Mouse (Mus musculus): Measurements from ENCODE around the gene Cfap65.

Gene Cfap65

DNA sequence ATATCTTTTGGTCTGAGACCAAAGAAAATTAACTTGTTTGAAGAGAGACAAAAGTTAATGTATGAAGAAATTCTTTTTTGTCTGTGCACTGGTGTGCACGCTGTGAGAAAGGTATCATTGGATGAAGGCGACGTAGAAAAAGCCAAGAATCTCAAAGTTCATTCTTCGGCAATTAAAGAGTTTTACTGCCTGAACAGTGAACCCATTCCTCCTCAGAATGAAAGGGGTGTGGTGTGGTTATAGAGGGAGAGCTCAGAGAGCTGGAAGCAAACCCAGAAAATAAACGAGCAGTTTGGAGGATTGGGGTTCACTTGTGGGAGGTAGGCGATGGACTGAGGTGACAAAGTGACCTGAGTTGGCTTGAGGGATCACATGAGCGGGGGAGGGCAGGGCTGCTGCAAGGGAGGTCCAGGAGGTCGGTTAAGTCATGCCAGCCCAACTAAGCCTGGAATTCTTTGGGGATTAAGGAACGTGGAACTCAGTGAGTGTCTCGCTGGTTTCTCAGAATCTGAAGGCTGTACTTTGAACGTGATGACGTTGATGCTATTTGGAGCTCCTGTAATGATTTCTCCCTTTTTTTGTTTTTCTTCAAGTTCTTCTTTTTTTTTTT, 927 bp upstream of the Cfap65 start:
- no peak for DNase-seq

DNA sequence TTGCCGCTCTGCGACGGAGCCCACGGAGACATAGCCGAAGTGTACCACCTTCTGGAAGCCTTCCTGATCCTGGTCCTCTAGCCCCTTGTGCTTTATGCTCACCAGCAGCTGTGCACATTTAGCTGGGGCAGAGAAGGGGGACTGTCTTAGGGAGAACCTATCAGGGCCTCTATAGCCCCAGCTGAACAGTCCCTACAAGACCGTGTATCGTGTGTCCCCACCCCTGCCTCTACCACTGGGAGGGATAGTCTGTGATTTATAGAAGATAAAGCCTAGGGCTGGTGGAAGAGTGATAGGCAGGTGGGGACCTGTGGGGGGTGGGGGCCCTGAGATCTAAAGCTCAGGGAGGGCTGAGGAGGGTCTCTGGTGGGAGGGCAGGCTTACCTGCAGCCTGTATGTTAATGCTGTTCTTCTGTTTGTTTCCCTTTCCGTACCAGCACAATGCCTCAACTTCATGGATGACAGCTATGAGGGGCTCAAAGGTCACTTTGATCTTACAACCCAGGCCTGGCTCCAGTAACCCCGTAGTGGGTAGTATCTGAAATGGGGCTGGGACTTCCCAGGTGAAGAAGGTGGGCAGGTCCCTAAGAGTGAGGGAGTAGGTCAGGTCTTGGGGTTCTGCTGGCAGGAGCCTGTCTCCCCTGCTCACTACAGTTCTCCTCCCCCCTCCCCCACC, 7.6 kb downstream of the Cfap65 start:
- DNase-seq = no peak

DNA sequence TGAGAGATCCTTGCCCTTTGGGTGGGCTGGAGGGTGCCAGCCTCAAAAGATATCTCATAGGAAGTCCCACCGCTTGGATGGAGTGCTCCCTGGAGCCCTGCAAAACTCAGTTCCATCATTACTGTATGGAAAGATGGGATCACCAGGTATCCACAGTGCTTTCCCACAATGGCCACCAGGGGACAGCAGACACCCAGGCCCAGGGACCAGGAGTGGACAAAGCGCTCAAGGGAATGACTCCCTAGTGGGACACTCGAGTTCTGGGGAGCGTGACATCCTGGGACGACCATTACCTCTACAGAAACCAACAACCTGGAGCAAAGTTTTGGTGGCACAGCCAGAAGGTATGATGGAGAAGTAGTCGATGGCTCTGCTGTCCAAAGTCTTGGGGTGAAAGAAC, 8.7 kb downstream of the Cfap65 start:
- DNase-seq = peak in 1 of 2 experiments; percentile 49

DNA sequence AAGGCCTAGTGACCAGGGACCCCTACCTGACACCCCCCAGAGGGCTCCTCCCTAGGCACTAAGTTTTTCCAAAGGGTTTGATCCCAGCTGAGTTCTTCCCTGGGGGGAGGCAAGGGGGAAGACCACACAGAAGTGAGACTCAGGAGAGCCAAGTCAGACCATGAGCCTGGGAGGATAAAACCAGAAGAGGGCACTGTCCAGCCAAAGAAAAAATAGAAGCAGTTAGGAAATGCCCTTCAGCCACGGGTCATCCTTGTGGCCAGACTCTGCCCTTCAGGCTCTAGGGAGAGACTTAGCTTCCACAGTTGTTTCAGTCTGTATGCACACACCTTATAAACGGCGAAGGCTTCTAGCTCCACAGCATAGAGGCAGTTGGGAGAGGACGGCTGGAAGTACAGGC, 10.9 kb downstream of the Cfap65 start:
- no peak for DNase-seq

DNA sequence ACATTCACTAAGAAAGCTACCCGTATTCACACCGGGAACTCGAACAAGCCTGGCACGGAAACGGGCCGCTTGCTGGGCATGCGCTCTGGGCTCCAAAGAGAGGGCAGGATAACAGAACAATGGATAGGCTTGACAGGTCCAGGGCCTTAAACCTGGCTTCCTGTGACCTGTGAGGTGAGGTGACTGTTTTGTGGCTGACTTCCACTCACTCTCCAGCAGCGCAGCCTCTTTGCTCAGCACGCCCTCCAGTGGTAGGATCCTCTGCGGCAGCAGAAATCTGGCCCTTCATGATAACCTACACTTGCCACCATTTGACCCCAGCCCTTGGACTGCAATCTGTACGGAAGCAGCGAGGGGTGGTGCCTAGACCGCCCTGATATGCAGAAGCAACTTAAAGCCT, 19.7 kb downstream of the Cfap65 start:
- no peak for DNase-seq

DNA sequence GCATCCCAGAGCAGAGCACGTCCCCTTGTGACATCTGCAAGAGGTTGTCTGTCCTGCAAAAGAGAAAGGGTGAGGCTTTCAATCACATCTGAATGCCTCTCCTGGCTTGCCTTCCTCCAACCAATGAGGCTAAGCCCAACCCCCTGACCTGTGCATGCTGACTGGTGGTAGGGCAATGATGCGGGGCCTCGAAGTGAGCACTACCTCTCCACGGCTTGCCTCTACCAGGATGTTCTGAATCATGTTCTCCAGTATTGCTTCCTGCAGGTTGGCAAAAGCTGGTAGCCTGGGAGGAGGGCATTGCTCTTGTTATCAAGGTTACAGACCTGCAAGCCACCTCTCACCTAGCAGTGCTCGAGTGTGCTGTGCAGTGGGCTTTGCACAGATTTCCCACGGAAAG, 33.2 kb downstream of the Cfap65 start:
- no peak for DNase-seq

DNA sequence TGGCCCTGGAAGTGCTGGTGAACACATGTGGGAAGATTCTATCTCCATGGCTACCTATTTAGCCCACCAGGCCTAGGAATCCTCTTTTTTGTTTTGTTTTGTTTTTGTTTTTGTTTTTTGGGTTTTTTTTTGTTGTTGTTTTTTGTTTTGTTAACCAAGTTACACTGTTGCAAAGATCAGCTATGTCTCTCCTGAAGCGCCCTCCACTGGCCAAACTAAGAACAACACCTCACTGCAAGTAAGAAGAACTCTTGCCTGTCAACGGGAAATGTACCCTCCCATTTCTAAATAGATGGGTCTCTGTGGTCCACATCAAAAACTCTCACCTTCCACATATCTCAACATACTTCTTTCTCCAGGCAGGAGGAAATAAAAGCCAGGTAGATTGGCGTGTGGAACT, 33.7 kb downstream of the Cfap65 start:
- DNase-seq = peak; percentile 20 to 47

DNA sequence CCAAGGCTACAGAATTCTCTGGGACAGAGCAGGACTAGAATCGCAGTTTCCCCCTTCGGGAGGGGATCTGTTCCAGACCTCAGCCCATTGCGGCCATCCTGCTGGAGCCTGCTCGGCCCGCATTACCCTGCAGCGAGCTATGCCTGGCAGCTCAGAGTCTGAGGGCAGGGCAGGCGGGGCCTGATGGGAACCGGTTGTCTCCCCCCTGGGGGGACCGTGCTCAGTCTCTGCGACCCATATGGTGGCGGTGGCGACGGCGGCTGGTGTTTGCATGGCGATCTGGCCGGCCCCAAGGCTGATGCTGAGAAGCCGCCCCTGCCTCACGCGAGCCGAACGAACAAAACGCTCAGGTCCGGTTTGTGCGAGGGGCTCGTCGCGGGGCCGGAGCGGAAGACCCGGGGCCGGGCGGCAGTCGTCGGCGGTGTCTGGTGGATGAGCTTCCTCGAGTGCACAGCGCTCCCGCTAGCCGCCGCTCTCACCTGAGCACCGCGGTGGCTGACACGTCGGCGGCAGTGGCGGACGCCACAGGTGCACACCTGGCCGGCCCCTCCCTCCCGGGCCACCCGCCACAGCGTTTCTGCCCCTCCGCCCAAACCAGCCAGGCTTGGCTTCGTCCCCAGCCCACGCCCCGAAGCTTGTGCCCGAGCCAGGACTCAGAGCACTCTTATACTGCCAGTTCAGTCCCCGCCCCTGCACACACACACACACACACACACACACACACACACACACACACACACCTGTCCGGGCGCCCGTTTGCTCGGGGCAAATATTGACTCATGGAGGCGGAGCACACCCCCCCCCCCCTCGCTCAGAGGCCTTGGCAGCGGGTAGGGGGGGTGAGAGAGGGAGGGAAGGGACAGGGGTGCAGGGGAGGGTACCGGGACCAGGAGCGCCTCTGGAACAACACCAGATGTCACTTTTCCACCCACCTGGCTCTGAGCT, 34.8 kb downstream of the Cfap65 start:
- DNase-seq = peak; percentile 76 to 87

DNA sequence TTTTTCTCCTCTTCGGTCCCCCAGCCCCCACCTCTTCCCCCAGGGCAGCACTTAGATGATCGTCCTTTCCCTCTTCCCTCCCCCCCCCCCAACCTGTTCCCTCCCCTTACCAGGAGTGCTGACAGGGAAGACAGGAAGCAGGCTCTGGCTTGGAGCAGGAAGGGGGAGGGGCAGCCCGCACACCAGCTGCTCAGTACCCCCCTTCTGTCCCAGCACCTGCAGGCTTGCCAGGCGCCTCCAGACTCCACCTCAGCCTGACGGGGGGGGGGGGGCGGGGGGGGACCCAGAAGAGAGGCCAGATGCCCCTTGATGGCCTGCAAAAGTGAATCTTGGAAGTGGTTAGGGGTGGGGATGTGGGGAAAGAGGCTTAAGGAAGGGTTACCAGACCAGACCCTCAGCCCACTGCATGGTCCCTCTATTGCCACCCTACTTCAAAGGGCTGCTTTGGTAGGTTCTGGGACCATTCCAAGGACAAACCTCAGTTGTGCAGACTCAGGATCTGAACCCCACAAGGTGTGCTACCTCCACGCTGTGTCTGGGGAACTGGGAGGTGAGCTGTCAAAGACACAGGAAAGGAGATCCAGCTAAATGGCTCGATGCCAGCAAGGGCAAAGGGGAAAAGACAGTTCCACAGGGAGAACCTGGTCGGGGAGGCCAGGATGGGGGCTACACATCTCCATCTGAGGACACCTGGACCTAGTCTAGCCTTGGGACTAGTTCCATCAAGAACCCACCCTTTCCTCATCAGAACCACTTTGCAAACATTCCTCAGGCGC, 36.6 kb downstream of the Cfap65 start:
- DNase-seq = no peak

DNA sequence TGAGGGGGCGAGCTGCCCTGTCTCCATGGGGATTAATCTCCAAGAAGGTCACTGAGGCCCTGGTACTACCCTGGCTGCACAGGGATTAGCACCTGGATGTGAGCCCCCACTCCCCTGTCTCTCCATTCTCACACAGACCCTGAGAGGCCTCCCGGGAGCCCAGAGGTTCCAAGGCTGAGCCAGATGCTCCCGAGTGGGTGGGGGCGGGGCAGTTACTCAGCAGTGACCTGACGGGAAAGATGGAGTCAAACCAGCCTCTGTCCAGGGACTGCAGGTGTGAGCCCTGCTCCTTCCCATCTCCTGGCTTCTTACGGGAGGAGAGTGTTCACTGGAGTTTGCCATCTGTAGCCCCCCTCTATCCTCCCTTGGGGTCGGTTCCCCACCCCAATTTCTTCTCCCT, 37.4 kb downstream of the Cfap65 start:
- no peak for DNase-seq

DNA sequence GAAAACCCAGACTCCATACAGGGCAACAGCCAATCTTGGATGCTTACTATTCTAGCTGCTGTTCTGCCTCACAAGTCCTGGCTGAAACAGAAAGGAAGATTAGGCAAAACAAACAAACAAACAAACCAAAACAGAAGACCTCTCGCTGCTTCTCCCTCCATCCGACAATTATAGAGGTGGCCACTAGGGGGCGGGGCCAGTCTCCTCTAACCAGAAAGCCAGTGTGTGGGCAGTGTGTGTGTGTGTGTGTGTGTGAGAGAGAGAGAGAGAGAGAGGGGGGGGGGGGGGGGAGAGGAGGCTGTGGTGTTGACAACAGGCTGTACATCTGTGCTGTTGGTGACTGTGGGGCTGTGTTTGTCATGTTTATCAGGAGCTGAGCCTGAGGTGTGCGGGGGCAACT, 40.4 kb downstream of the Cfap65 start:
- peak; percentile 47 to 59 for DNase-seq

DNA sequence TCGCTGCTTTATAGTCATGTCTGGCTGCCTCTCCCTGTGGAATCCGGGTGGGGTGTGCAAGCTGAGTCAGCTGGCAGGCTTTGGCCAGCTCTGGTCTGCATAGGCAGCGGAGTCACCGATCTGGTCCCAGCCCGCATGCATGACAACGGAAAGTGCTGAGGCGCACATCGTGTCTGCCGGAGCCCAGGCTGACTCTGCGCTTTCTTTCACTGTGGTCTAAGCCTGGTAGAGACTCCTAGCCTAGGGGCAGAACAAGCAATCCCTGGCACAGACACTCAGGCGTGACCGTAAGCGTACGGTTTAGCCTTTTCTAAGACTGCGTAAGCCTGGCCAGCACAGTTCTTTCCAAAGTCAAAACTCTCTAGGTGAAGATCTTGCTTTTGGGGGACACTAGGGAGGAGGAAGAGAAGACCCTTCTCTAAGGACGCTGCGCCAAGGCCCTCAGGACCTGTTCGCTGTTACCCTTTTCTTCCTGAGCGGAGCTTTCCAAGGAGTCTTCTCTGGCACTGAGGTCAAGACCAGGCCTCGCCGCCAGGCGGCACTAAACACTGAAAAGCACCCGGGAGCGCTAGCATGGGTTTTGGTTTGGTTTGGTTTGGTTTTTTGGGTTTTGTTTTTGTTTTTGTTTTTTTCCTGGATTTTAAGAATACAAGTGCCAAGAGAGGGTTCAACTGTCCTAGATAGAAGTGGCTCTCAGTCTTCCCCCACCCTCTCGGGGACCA, 42.1 kb downstream of the Cfap65 start, which contains the start of gene Cryba2:
Cryba2 (minus strand) TSS at position 10 of the 722 bp plus-strand sequence.
- DNase-seq = peak; percentile 39 to 56

DNA sequence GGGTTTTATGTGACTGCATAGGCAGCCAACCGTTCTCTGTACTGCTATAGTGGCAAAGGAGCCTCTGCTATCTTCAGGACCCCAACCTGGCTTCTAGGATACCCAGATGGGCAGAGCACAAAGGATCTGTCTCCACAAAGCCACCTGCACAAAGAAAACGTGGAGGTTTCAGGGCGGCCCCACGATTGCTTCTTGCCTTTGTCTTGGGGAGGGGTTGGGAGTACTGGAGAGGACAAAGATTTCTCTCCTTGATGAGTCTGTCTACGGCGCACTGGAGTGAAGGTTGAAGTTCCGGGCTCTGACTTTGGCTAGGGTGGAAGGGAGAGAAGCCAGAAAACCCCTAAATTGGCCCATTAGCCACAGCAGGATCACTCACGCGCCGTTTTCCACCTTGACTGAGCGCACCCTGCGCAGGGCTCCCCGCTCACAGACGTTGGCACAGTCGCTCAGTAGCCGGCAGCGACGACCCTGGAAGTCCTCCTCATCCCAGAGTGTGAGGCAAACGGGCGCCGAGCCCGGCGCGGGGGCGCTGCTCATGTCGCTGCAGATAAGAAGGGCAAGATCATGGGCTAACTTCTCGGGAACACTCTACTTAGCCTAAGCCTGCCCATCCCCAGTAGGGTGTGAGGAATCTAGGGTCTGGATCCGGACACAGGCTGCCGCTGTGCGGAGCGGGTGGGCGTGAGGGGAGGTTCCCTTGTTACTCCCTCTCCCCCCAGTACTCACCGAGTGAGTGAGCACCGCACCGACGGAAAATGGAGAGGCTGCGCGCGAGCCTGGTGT, 42.9 kb downstream of the Cfap65 start:
- no peak for DNase-seq

DNA sequence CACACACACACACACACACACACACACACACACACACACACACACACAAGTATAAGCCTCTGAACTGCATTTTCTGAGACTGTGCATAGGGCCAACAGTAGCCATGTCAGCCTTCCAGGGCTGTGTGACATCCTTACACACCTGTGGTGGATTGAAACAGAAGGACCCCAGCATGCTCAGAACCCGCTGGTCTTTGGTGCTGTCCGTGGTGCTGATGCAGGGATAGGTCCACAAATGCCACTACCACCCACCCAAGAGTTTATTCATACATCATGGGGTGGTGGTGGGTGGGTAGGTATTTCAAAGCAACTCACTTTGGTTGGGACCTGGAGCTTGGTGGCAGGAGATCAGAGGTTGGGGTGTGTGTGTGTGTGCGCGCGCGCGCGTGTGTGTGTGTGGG, 43.9 kb downstream of the Cfap65 start:
- peak in 1 of 2 experiments; percentile 54 for DNase-seq

DNA sequence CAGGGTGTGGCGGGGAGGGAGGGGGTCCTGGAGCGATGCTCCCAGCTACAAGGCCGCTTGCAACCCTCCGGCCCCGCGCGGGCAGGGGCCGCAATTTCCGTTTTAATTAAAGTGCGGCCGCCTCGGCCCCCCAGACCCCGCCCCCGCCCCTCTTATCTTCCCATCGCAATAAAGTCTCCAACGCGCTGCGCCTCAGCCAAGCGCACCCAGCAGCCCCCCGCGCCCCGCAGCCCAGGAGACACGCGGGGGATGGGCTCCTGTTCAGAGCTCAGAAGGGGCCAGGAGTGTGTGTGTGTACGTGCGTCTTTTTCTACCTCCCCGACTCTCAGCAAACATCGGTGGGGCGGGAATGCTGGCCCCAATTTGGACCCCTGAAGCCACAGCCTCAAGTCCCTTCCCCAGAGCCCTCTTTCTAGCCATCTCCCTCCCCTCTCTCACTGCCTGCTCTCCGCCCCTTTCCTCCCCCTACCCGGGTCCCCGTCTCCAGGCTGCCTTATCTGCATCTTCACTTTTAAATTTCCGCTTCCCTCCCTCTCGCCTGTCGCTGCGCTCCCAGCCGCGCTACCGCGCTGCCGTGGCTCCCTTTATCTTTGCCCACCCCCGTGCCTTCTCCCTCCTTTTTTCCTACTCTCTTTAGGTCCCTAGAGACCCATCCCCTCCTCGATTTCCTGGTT, 49.9 kb downstream of the Cfap65 start, which contains the start of gene Fev:
Fev (minus strand) TSS at position 51 of the 674 bp plus-strand sequence.
- DNase-seq = no peak

DNA sequence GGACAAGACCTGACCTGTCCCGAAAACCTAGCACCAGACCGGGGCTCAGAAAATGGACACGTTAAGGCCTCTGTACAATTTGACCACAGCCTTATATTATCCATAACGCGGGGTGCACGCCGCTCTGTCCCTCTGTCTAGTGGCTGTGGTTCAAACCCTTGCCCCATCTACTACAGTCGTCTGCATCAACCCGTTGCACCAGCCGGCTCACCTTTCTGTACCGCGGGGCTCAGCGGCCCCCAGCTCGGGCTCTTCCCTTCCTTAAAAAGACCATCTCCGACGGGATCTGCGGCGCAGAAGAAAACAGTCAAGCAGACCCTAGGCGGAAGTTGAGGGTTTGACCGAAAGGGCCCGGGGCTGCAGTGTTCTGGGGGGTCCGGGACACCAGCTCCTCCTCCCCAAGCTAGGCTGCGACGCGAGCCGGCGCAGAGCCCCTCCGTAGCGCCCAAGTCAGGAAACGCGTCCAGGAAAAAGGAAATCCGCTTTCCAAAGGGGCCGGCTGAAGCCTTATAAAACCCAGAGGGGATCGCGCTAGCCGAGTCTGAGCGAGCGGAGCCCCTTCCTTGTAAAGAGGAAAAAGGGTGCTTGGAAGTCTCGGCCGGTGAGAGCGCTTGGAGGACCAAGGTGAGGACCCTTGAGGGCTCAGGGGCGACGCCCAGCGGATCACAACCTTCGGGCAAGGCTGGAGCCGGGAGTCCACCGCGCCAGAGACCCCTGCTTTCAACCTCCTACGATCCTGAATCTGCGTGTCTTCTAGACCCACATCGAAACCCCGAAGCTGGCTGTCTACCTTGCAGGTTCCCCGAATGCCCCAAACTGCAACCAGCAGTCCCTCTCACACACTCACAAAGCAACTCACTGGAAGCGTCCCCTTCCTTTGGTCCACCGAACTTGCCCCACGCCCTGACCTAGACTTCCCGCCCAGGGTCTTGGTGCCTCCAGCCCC, 50.9 kb downstream of the Cfap65 start:
- no peak for DNase-seq

DNA sequence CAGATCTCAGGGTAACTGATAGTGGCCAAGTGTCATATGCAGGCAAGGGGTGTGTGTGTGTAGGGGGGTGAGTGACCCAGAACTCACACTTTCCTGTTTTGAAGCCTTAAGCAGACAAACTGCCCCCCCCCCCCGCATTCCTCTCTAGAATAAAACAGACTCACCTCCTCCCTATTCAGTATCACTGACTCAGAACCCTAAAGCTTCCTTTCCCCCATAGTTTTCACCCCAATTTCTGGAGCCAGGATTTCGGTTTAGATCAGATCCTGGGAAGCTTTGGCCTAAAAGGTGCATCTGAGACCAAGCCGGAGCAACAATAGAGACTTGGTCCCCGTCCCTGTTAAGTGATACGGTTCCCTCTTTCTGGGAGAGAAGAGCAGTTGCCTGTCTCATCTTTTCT, 52.0 kb downstream of the Cfap65 start:
- no peak for DNase-seq

DNA sequence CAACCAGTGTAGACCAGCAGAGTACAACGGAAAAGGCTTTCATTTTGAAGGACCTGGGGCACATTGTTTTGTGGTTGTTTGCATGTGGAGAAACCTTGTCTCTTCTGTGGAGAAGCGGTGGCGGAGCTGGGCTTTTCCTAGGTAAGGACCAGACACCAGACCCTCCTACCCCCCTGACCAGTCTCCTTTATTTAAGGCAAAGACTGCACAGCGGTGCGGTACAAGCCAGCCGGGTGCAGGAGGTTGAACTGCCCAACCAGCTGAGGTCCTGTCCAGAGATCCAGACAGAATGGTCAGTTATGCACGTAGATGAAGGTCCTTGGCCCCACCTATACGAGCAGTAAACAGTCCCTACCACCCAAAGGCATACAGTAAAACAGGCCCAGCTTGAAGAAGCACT, 52.6 kb downstream of the Cfap65 start:
- DNase-seq = no peak

DNA sequence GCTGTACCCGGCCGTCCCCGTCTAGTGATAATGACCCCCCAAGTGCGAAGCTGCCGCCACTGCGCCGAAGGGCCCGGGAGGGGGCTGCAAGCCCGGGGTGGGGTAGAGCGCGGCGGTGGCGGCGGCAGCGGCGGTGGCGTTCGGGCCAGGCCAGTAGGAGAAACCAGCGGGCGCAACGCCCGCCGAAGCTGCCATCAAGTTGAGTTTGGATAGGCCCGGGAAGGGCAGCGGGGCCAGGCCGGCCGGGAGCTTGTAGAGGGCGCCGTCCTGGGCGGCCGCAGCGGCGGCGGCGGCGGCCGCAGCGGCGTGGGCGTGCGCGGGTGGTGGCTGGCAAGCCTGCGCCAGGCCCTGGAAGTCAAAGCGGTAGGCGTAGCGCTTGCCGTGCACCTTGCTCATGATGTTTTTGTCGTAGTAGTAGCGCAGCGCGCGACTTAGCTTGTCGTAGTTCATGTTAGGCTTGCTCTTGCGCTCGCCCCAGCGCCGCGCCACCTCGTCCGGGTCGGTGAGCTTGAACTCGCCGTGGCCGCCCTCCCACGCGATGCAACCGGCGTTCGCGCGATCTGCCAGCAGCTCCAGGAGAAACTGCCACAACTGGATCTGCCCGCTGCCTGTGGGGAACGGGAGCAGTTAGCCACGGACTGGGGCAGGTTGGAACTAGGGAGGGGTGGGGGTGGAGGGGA, 53.2 kb downstream of the Cfap65 start:
- DNase-seq = no peak
